Mouse (Mus musculus): ENCODE results near the gene Vmn1r210.
"Not testable (repeated sequence)": the region's sequence is repeated elsewhere in the genome, so short reads cannot be mapped to it uniquely, and the experiment has no call there.

Gene Vmn1r210

GRCm38 (mm10) chr13:22831248-22831647 is at the start of gene Vmn1r210:
Gene Vmn1r210, minus strand, starts transcription at chr13:22831348.
- no peak for DNase-seq (ENCODE audit: low spot score)

- DNase-seq (ENCODE audit: low spot score), result no peak
Observed at GRCm38 (mm10) chr13:22879257-22879656, 48.1 kb upstream of the Vmn1r210 start.

GRCm38 (mm10) chr13:22857461-22857860 is 26.3 kb upstream of the Vmn1r210 start, which contains the start of gene Vmn1r211:
Gene Vmn1r211, minus strand, starts transcription at chr13:22857561.
- no peak for DNase-seq (ENCODE audit: low spot score)

DNA sequence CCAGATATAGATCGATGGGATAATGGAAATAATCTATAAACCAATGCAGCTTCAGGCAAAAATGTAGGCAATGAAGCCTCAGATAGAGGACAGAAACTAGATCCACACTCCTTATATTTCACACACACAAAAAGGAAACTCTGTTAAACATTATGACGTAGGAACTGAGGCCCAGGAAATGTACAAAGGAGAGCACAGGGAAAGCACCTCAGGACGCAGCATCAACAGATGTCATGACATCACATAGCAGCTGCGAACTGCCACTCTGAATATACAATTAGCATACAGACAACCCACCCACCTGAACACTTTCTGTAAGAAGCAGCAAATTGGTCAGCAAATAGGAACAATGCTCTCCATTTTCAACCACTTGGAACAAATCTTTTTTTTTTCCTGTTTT is 23.6 kb upstream of the Vmn1r210 start:
- no peak for DNase-seq (ENCODE audit: low spot score)

GRCm38 (mm10) chr13:22846798-22847197 is 15.7 kb upstream of the Vmn1r210 start:
- DNase-seq (ENCODE audit: low spot score), result no peak

- not testable (repeated sequence) for DNase-seq (ENCODE audit: low spot score)
Observed at GRCm38 (mm10) chr13:22844304-22844703, 13.2 kb upstream of the Vmn1r210 start.

DNA sequence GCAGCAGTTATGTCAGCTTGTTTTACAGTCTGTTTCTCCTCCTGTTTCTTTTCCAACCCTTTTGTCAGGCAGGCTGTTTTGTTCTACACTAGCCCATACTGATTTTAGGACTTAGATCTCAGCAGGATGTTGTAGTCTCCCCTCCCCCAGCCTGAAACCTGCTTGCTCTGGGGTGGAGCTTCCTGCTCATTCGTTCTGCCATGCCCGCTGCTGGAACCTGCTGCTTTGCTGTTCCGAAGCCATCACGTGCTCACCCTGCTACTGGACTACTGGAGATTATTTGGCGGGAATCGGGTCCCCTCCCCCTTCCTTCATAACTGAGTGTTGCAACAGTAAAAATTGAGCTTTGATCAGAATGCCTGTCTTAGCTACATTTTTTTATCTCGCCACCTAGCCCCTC is 1.8 kb downstream of the Vmn1r210 start:
- DNase-seq (ENCODE audit: low spot score), result not testable (repeated sequence)

GRCm38 (mm10) chr13:22821601-22822000 is 9.5 kb downstream of the Vmn1r210 start:
- DNase-seq (ENCODE audit: low spot score), result not testable (repeated sequence)

- not testable (repeated sequence) for DNase-seq (ENCODE audit: low spot score)
Observed at GRCm38 (mm10) chr13:22809582-22809981, 21.6 kb downstream of the Vmn1r210 start, which contains the start of gene Vmn1r209. Gene Vmn1r209, minus strand, starts transcription at chr13:22809682.

DNA sequence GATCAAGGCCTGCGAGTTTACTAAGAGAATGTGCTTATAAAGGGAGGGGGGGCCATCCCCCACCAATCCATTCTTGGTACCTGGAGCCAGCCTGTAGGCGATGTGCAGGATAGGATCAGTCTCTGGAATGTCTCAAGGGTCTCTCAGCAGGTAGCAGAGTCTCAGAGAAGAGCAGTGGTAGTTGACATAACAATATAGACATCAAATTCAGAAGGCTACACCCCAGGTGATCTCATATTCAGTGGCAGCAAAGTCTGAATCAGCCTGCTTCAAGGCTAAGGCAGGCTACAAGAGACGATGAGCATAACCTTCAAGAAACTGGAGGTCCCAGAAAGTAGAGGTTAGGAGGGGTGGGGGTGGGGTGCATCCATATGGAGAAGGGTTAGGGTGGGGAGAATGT is 43.1 kb downstream of the Vmn1r210 start:
- not testable (repeated sequence) for DNase-seq (ENCODE audit: low spot score)

DNA sequence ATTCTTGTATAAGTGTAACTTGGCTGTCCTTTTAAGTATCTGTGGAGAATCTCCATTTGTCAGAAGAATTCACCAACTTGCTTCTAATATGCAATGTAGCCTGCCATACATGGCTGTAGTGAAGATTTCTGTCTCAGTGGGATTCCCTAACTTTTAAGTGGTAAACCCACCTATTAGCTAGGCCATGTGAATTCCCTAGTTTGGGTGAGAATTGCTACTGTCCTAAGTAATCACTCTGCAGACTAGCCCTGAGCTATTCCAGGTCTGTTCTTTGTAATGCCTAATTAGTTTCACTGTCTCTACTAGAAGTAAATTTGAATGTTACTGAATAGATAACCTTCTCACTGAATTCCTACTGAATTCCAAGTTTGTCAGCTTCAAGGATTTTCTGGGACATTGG is 47.0 kb downstream of the Vmn1r210 start:
- DNase-seq (ENCODE audit: low spot score), result not testable (repeated sequence)

DNA sequence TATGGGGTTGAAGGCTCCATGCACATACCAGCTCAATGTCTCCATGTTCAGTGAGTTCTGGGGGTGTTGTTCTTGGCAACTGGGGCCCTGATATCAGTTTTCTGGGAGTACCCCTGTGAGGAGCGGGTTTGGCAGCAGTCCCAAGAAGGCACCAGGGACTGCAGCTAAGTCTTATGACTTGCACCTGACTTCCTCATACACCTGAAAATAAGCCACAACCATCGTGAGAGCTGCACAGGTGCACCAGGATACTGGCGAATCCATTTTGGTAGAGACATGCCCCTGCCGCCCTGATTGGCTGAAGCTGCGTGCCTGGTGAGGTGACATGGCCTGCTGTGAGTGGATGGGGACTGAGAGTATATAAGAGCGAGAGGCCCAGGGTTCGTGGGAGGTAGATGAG is 53.8 kb downstream of the Vmn1r210 start, which contains the start of gene Vmn1r208:
Gene Vmn1r208 (minus strand): TSS at position 101 of the 400 bp plus-strand sequence.
- DNase-seq (ENCODE audit: low spot score), result not testable (repeated sequence)
